Mouse (Mus musculus) left cerebral cortex, adult 9 months (tissue): ENCODE results near the gene Dkk3.
"Not testable (repeated sequence)": the region's sequence is repeated elsewhere in the genome, so short reads cannot be mapped to it uniquely, and the experiment has no call there.

Experiments used
- DNase-seq, 2 experiments: peaks; one replicate each; pipeline ENCODE4 v3.0.0; 2022; ENCODE audit warnings: low spot score in 2 of 2

Dkk3 gene

DNA sequence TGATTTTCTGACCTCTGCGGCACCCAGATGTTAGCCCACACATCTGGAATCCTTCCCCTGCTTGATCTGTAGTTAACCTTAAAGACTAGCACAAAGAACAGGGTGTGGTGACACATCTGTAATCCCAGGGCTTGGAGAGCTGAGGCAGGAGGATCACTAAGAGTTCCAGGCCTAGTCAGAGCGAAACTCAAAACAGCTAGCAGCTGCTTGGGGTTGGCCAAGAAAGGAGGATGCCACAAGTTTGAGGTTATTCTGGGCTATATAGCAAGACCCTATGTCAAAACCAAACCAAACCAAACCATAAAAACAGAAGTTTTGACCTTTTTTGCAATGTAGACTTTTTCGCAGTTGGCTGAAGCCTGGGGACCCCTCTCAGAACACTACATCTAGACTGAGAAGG lies 28.2 kb downstream of the Dkk3 start:
- DNase-seq: no peak

DNA sequence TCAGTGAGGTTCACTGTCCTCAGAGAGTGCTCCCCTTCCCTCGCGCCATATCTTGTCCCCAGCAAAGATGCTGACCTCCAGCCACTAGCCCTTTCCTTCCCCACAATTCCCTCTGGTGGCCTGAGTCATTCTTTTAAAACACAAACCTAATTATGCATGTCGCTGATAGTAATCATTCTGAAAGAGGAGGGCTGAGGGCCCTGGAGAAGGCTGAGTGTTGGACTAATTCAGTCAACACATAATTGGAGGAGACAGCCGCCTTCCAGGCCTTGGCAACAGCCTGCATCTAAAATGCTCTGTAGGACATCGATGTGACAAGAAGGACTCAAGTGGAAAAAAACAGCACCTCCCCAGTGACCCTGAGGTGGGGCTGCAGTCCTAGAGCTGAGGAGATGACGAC lies 29.0 kb downstream of the Dkk3 start:
- no peak for DNase-seq

DNA sequence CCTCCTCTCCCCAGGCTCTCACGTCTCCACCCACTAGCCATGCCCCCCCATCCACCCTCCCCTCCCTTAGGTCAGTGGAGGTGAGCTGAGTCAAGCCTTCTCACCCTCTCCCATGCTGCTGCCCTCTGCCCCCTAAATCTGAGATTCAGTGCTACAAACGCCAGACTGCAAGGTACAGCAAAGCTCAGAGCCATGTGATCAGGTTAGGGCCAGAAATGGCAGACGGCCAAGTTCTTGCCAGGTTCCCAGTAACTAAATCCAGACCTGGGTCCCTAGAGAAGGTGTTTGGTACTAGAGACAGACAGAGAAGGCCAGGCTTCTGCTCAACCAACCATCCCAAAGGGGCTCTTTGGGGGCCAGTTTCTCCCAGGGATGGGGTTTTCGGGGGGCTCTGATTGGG lies 30.0 kb downstream of the Dkk3 start:
- no peak for DNase-seq

DNA sequence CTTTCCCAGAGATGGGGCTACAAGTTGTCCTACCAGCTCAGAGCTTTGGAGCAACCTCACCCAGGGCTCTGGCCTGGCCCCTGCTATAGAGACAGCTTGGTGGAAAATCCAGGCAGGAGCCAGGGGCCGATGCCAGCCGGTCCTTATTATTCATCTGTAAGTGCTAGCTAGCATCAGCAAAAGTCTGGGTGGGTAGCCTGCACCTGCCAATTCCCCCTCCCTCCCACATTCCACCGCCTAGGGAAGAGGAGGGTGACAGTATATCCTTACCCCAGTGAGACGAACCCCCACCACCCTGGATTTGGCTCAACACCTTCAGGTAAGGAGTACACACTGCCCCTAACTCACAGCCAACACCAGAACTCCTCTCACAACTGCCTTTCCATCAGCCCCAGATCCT lies 30.9 kb downstream of the Dkk3 start:
- DNase-seq: no peak

DNA sequence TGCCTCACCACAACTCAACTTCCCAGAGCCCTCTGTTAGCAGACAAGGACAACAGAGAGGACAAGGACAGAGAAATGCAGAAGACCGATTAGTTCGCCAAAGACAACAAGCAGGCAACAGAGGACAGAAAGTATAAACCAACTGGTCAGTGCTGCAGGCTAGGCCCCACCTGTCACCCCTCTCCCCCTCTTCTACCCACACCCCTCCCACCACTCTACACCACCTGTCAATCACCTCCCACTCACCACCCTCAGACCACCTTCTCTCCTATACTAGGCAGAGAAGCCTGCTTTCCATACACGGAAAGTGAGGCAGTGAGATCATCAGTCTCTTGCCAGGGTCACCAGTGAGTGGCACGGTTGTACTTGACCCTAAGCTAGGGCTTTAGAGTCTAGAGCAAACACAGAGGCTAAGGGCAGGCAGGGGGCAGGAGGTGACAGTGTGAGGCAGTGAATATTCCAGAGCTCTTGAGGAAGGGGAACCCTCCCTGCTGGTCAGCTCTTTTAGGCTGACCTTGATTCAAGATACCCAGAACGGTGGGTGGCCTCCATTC lies 31.7 kb downstream of the Dkk3 start:
- DNase-seq: no peak

DNA sequence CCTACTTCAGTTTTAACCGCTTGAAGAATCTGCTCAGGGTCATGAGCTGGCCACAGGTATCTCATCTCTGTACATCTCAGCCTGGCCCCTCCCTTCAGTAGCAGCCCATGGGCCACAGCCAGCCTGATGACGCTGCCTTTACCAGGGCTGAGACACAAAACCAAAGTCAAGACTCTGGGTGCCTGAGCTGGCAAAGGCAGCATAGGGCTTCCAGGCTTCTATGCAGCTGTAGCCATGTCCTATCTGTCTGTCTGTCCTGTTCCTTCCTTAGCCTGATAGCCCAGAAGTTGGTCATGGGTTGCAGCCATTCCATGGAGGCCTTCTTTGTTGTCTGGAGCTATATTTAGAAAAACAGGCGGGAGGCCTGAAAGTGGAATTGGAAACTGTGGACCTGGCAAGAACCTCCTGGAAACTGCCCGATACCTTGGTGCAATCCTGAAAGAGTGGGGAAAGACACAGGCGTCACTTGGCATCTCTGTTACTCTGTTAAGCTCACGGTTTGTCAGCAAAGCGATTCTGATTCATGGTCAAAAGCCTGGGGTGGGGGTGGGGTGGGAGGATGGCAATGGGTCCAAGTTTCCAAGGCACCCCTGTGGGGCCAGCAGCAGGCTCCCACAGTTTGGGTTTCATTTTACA lies 33.1 kb downstream of the Dkk3 start:
- DNase-seq: no peak

DNA sequence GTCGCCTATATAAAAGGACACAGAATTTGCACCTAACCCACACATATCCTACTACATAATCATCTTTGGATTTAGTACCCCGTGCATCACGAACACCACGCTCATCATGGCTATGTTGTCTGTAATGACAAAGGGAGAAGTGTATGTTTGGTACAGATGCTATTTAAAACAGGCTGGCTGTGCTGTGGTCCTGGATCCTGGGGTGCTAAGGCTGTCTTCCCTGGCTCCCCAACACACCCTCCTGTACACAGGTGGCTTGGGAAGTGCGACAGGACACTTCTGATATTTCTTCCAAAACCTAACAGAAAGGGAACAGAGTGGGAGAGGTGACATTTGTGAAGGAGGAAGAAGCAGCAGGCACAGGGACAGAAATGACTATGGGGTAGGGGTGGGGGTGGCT lies 35.2 kb downstream of the Dkk3 start:
- peak; percentile 59 to 78 for DNase-seq

GRCm38 (mm10) chr7:112121866-112122500 lies 36.9 kb downstream of the Dkk3 start:
- DNase-seq: no peak

- no peak for DNase-seq
Measured at GRCm38 (mm10) chr7:112120861-112121810, 37.7 kb downstream of the Dkk3 start.

GRCm38 (mm10) chr7:112119248-112119647 lies 39.6 kb downstream of the Dkk3 start:
- no peak for DNase-seq

- no peak for DNase-seq
Measured at GRCm38 (mm10) chr7:112118086-112118485, 40.8 kb downstream of the Dkk3 start.

GRCm38 (mm10) chr7:112117501-112117900 lies 41.4 kb downstream of the Dkk3 start:
- no peak for DNase-seq

- no peak for DNase-seq
Measured at GRCm38 (mm10) chr7:112110638-112111372, 48.1 kb downstream of the Dkk3 start.

DNA sequence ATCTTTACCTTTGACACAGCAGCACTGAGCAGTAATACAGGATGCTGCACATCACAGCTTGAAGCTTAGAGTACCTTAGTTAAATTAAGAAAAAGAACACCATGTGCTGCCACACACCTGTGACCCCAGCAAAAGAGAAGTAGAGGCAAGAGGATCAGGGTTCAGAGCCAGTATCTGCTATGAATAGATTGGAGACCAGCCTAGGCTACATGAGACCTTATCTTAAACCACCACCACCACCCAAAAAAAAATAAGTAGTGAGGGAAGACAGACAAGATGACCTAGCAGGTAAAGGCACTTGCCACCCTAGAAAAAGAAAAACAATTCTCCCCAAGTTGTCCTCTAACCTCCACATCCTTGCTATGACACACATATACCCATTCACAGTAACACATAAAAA lies 50.1 kb downstream of the Dkk3 start:
- no peak for DNase-seq

DNA sequence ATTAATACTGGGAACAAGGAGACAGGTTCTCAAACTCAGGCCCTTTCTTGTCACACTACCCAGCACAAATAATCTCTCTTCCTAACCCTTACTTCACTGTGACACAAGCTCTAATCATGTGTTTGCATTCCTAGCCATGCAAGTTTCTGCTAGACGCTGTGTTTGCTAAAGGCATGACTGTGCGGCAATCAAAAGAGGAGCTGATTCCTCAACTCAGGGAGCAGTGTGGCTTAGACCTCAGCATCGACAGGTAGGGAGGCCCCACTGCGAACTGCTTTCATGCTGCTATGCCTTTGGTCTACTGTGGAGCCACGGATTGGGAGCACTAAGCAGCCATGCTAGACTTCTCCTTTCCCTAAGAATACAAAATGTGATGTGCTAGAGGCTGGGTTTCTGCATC lies 55.0 kb downstream of the Dkk3 start:
- DNase-seq: no peak

GRCm38 (mm10) chr7:112102933-112103332 lies 55.9 kb downstream of the Dkk3 start:
- DNase-seq: no peak

DNA sequence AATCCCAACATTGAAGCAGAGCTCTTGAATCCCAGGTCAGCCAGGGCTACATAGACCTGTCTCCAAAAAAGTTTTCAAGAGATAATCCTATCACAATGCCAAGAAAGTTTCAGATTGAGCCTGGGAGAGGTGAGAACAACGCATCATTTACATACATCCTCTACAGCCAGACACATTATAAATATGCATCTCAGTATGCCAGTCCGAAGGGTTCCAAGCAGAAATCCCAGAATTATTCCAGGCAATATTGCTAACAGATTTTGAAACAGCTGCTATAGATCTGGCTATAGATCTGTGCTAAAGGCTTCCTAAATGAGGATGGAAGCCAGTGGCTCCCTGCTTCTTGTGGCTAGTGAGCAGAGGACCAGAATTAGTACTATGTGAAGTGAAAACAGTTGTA lies 58.0 kb downstream of the Dkk3 start:
- no peak for DNase-seq

DNA sequence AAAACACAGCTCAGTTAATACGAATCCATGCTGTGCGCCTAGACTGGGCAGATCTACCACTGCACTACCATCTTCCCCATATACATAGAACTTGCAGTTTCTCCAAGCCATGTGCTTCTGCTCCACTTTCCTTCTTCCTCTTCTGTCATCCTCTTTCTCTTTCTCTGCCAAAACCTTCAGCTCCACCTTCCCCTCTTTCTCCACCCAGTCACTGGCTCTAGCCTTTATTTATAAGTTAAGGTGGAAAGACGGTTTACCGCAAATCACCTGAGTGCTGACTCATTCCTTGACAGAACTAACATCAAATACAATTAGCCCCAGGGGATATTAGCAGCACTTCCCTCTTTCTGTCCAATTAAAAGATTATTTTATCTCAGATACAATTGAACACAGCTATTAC lies 63.9 kb downstream of the Dkk3 start:
- DNase-seq: not testable (repeated sequence)

DNA sequence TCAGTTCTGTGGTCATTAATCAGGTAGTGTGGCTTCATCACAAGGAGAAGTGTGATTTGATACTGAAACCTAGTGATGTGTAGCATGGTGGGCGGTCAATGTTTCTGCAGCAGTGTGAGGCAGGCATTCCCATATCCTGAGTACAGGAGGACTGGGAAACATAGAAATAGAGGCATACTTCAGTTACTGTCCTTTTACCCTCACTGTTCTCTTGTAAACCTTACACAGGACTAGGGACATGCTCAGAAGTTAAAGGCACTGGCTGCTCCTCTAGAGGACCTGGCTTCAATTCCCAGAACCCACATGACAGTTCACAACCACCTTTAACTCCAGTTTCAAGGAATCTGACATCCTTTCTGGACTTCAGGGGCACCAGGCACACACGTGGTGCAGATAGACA lies 72.7 kb downstream of the Dkk3 start:
- DNase-seq: no peak

DNA sequence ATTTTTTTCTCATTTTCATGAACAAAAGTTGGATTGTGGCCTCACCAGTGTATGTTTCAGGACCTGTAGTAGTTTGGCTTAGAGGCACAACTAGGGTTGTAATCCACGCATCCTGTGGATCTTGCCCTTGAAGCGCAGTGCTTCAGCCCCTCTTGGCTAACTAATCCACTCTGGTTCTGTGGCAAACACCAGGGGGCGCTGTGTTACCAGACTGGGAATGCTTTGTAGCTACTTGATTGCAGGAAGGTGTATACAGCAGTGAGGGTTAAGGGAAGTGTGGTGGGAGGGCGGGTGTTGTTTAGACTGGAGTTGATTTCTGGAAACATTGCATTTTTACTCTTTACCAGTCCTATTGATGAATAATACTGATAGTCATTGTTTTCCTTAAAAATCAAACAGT lies 73.8 kb downstream of the Dkk3 start:
- peak in 1 of 2 experiments; percentile 85 for DNase-seq

DNA sequence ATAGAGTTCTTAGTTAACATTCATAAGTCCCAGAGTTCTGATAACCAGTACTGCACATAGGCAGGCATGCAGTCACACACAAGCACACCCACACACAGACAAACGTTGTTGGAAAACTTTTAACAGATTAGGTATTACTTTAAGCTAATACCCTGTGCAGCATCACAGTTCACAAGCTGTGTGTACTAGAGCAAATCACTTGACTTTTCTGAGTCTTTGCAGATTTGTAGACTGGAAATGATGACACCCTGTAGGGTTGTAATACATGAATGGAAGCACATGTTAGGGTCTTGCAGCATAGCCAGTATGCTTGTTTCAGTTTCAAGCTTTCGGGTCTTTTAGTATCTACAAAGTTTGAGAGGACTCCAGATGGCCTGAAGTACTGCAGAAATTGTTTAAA lies 74.6 kb downstream of the Dkk3 start:
- DNase-seq: no peak

GRCm38 (mm10) chr7:112082636-112083035 lies 76.2 kb downstream of the Dkk3 start:
- DNase-seq: no peak
